Mouse (Mus musculus) urinary bladder, postnatal 14 days (tissue): ENCODE measurements around the gene Camk2n1.

Experiments used
- DNase-seq: peaks from one replicate; pipeline ENCODE4 v3.0.0; 2021; ENCODE audit warnings: low spot score

The Camk2n1 gene

GRCm38 (mm10) chr4:138447827-138448602 is 6.1 kb upstream of the Camk2n1 start:
- no peak for DNase-seq

GRCm38 (mm10) chr4:138448872-138449615 is 5.1 kb upstream of the Camk2n1 start:
- DNase-seq, result no peak

- DNase-seq, result no peak
Measured at GRCm38 (mm10) chr4:138449636-138450314, 4.3 kb upstream of the Camk2n1 start.

DNA sequence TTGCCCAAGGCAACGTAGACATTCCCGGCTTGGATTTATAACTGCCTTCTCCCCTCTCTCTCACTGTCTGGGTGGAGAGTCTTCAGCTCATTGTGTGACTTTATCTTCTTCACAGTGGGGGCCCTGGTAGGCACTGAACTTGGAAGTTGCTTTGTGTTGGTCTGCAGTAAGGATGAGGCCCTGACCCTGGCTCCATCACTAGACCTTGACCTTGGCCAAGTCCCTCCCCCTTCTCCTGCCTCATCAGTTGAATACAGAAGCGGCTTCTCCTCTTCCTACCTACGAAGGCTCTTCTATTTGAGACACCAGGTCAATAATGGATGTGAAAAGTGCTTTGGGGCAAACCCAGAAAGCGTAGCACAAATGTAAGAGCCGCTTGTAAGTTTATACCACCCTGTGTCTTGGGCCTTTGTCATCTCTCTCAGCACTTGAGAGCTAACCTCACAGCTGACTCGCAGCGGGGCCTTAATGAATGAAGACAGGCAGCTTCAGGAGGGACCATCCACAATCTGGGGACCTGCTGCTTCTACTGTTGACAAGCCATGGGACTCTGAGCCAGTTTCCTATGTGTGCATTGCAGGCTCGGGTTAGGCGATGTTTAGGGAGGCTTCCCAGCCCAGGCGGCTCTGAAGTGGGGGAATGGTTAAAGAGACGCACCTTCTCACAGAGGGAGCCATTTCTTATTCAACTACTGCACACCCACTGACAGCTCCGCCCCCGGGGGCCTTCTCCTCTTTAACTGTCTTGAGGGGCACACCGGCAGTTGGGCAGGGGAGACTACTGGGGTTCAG is 1.6 kb upstream of the Camk2n1 start:
- DNase-seq, result no peak

GRCm38 (mm10) chr4:138453097-138453752 is 889 bp upstream of the Camk2n1 start:
- DNase-seq, result no peak

GRCm38 (mm10) chr4:138454571-138455140 is 542 bp downstream of the Camk2n1 start:
- DNase-seq, result peak; percentile 67

- peak; percentile 23 for DNase-seq
Measured at GRCm38 (mm10) chr4:138455141-138455955, 1.2 kb downstream of the Camk2n1 start.

DNA sequence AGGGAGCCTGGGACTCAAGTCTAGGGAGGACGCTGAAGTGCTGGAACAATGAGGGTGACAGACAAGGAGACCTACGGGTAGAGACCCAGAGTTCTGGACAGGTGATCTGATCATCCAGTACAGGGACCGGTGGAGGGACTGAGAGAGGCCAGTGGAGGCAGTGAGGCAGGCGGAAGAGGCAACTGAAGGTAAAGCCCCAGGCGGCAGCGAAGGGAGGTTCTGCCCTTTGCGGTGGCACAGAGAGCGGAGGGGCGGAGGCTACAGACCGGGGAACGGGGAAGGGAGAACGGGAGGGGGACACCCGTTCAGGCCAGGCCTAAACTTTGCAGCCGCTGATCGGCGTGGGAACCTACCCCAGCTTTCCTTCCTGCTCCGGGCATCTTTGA is 1.8 kb downstream of the Camk2n1 start:
- peak; percentile 19 for DNase-seq

GRCm38 (mm10) chr4:138456536-138456935 is 2.4 kb downstream of the Camk2n1 start:
- no peak for DNase-seq

GRCm38 (mm10) chr4:138457091-138457490 is 3.0 kb downstream of the Camk2n1 start:
- no peak for DNase-seq

GRCm38 (mm10) chr4:138458171-138458570 is 4.1 kb downstream of the Camk2n1 start:
- no peak for DNase-seq

GRCm38 (mm10) chr4:138458735-138459440 is 4.8 kb downstream of the Camk2n1 start:
- no peak for DNase-seq

DNA sequence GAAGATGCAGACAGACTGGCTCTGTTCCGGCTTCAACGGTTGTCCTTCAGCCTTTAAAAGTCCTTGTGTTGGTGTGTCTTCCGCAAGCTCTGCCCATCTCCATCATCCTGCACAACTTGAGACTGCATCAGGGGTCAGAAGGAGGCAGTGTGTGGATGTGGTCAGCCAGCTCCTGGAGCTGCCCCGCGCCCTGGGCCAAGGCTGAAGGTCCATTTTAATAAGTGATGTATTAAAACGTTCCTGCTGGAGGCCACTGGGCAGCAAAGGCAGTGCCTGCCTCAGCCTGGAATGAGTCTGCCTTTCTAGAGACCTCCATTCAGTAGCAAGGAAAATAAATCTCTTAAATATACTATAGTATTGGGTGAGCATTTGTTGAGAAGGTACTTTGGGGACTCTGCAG is 5.7 kb downstream of the Camk2n1 start:
- no peak for DNase-seq

- DNase-seq, result no peak
Measured at GRCm38 (mm10) chr4:138460910-138461309, 6.8 kb downstream of the Camk2n1 start.

DNA sequence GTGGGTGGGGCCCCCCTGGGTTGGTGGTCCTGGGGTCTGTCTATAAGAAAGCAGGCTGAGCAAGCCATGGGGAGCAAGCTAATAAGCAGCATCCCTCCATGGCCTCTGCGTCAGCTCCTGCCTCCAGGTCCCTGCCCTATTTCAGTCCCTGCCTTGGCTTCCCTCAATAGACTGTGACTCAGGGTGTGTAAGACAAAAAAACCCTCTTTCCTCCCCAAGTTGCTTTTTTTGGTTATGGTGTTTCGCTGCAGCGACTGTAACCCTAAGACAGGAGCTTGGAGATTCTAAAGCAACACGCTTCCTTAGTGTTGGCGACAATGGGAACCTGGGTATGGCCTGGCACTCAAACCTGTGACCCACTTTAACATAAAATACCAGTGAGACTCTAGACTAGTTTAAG is 7.4 kb downstream of the Camk2n1 start:
- DNase-seq, result no peak

DNA sequence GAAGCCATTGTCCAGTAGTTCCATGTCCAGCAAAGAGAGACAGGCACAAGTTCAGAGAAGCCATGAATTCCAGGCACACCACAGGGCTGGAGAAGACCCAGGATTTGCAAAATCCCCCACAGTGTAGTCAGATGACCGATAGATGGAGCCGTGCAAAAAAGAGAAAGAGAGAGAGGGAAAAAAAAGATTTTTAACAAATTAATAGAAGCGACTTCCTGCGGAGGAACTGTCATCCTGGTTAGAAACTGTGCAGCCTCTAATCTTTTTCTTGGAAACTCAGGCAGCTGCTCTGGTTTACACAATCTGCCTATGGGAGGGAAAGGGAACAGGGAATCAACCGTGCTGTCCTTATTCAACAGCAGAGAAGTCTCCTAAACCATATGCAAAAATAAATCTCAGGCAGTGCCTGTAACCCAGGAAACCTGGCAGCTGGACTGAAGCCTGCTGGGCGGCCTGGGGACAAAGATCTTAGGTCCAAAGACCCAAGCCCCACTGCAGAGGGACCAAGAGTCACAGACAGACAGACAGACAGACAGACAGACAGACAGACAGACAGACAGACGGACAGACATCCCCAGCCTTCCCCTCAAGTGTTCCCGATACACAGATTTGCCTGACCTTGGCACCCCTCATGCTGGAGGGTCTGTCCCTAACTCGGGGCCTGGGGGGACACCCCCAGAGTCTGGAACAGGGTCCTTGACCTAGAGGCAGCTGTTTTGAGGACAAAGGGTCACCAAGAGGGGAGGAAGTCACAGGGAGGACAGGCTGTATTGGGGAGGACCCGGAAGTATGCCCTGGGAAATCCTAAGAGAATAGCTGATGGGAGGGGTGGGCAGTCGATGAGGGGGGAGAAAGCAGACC is 9.1 kb downstream of the Camk2n1 start:
- DNase-seq, result peak; percentile 28

DNA sequence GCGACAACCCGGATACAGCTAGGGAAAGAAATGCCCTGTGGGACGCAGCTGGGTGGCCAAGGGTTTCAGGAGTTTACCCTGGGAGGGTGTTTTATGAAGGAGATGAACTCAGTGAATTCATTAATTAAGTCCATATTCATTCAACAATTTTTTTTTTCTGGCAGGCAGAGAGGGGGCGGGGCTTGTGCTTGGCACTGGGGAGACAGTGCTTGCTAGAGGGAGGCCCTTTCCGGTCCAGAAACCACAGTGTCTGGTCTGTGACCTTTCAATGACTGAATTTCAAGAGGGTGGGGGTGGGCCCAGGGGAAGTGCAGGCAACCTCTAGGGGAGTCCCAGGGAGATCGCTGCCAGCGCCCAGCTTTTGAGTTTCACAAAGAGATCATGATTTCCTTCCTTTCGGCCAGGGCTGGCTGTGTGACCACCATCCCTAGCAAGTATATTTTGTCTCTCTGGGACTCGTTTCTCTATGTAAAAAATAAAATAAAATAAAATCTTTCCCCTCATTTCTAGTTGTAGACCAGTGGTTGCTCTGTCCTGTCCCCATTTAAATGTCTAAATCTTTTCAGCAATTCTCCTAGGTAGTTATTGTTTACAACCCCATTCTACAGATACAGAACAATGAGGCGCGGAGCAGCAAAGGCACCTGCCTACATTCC is 9.8 kb downstream of the Camk2n1 start:
- peak; percentile 81 for DNase-seq
